Mouse (Mus musculus): ENCODE data around the gene Calm4. TPM values are rescaled to one million over a fixed set of nuclear protein-coding genes. Genes with fewer than 3 reads are reported as not detected.
"Not testable (repeated sequence)": the region's sequence is repeated elsewhere in the genome, so short reads cannot be mapped to it uniquely, and the experiment has no call there.

Gene Calm4
- polyA plus RNA-seq, 1 experiment from 2014 or later, result 280 TPM

GRCm38 (mm10) chr13:3850330-3850729 is 12.8 kb downstream of the Calm4 start:
- Histone ChIP-seq H3K4me1 (replicated peaks; ENCODE audit: control insufficient read depth, insufficient read depth) (no peaks in the 10 kb centered on the region), H3K27me3 (ENCODE audit: control insufficient read depth, insufficient read depth, low read length) (no peaks in the 10 kb centered on the region), H3K27ac (replicated peaks) (no peak overlapping the region), H3K4me2 (replicated peaks; ENCODE audit: low read depth) (no peak overlapping the region), H3K9me3 (ENCODE audit: control insufficient read depth, low read length) (no peaks in the 10 kb centered on the region), H3K36me3 (ENCODE audit: control insufficient read depth, insufficient read depth, low read length) (no peaks in the 10 kb centered on the region), H3K9ac (ENCODE audit: low read length) (no peak overlapping the region), H3K4me3 (ENCODE audit: low read depth, low read length) (no peak overlapping the region)
- ATAC-seq (ENCODE audit: low FRiP score, low TSS enrichment), result no peak
- no peak for TF ChIP-seq CTCF (IDR thresholded peaks at IDR 0.05; ENCODE audit: low read depth)
- no peak for TF ChIP-seq EP300 (optimal IDR thresholded peaks at IDR 0.05)
- WGBS, result 79% methylated on average over 1 of the region's 1 CpGs
- DNase-seq (ENCODE audit: low spot score), result no peak

- not testable (repeated sequence) for H3K27me3 ChIP-seq (ENCODE audit: control insufficient read depth, insufficient read depth, low read length); H3K27ac ChIP-seq (replicated peaks); DNase-seq (ENCODE audit: low spot score); H3K4me3 ChIP-seq (ENCODE audit: low read depth, low read length); ATAC-seq (ENCODE audit: low FRiP score, low TSS enrichment); H3K9ac ChIP-seq (ENCODE audit: low read length); H3K4me2 ChIP-seq (replicated peaks; ENCODE audit: low read depth); H3K9me3 ChIP-seq (ENCODE audit: control insufficient read depth, low read length); H3K36me3 ChIP-seq (ENCODE audit: control insufficient read depth, insufficient read depth, low read length); H3K4me1 ChIP-seq (replicated peaks; ENCODE audit: control insufficient read depth, insufficient read depth)
- WGBS, result 81% methylated on average over 3 of the region's 3 CpGs
These were observed 16.2 kb downstream of the Calm4 start, which contains the start of gene Calm5 for GRCm38 (mm10) chr13:3853648-3854333. Gene Calm5 (plus strand): TSS chr13:3854173.

- ATAC-seq (ENCODE audit: low FRiP score, low TSS enrichment) (no peak), DNase-seq (ENCODE audit: low spot score) (no peak)
- Histone ChIP-seq H3K4me3 (ENCODE audit: low read depth, low read length) (no peak overlapping the region), H3K4me1 (replicated peaks; ENCODE audit: control insufficient read depth, insufficient read depth) (no peaks in the 10 kb centered on the region), H3K9me3 (ENCODE audit: control insufficient read depth, low read length) (no peaks in the 10 kb centered on the region), H3K9ac (ENCODE audit: low read length) (no peak overlapping the region), H3K27ac (replicated peaks) (no peak overlapping the region), H3K4me2 (replicated peaks; ENCODE audit: low read depth) (no peak overlapping the region), H3K27me3 (ENCODE audit: control insufficient read depth, insufficient read depth, low read length) (no peaks in the 10 kb centered on the region), H3K36me3 (ENCODE audit: control insufficient read depth, insufficient read depth, low read length) (no peaks in the 10 kb centered on the region)
- 80% methylated on average over 2 of the region's 2 CpGs for WGBS
- TF ChIP-seq EP300 (optimal IDR thresholded peaks at IDR 0.05), result no peak
- TF ChIP-seq CTCF (IDR thresholded peaks at IDR 0.05; ENCODE audit: low read depth), result no peak
These were observed 17.3 kb downstream of the Calm4 start for GRCm38 (mm10) chr13:3854856-3855255.

GRCm38 (mm10) chr13:3856252-3856651 is 18.7 kb downstream of the Calm4 start:
- ATAC-seq (ENCODE audit: low FRiP score, low TSS enrichment) (no peak), DNase-seq (ENCODE audit: low spot score) (no peak)
- Histone ChIP-seq H3K4me3 (ENCODE audit: low read depth, low read length) (no peak overlapping the region), H3K9ac (ENCODE audit: low read length) (no peak overlapping the region), H3K36me3 (ENCODE audit: control insufficient read depth, insufficient read depth, low read length) (no peaks in the 10 kb centered on the region), H3K4me1 (replicated peaks; ENCODE audit: control insufficient read depth, insufficient read depth) (no peaks in the 10 kb centered on the region), H3K27me3 (ENCODE audit: control insufficient read depth, insufficient read depth, low read length) (no peaks in the 10 kb centered on the region), H3K27ac (replicated peaks) (no peak overlapping the region), H3K4me2 (replicated peaks; ENCODE audit: low read depth) (no peak overlapping the region), H3K9me3 (ENCODE audit: control insufficient read depth, low read length) (no peaks in the 10 kb centered on the region)
- no peak for TF ChIP-seq EP300 (optimal IDR thresholded peaks at IDR 0.05)
- TF ChIP-seq CTCF (IDR thresholded peaks at IDR 0.05; ENCODE audit: low read depth), result no peak
- 81% methylated on average over 1 of the region's 1 CpGs for WGBS

- WGBS, result 81% methylated on average over 8 of the region's 8 CpGs
- TF ChIP-seq CTCF (IDR thresholded peaks at IDR 0.05; ENCODE audit: low read depth) (no peak), EP300 (optimal IDR thresholded peaks at IDR 0.05) (no peak)
- no peak overlapping the region for H3K4me3 ChIP-seq (ENCODE audit: low read depth, low read length)
- H3K27me3 ChIP-seq (ENCODE audit: control insufficient read depth, insufficient read depth, low read length), result no peaks in the 10 kb centered on the region
- no peak overlapping the region for H3K27ac ChIP-seq (replicated peaks)
- ATAC-seq (ENCODE audit: low FRiP score, low TSS enrichment) (no peak), DNase-seq (ENCODE audit: low spot score) (no peak)
- no peaks in the 10 kb centered on the region for H3K36me3 ChIP-seq (ENCODE audit: control insufficient read depth, insufficient read depth, low read length)
- H3K9me3 ChIP-seq (ENCODE audit: control insufficient read depth, low read length), result no peaks in the 10 kb centered on the region
- H3K4me1 ChIP-seq (replicated peaks; ENCODE audit: control insufficient read depth, insufficient read depth), result 0 out of 2 replicates have a peak, but pooled peaks cover 2% of the 10 kb centered on the region
- no peak overlapping the region for H3K4me2 ChIP-seq (replicated peaks; ENCODE audit: low read depth)
- no peak overlapping the region for H3K9ac ChIP-seq (ENCODE audit: low read length)
These were observed 23.7 kb downstream of the Calm4 start for GRCm38 (mm10) chr13:3861251-3861650.

GRCm38 (mm10) chr13:3862325-3862724 is 24.8 kb downstream of the Calm4 start:
- DNase-seq (ENCODE audit: low spot score), result peak; percentile 48
- Histone ChIP-seq H3K36me3 (ENCODE audit: control insufficient read depth, insufficient read depth, low read length) (no peaks in the 10 kb centered on the region), H3K9me3 (ENCODE audit: control insufficient read depth, low read length) (no peaks in the 10 kb centered on the region), H3K27ac (replicated peaks) (0 out of 2 replicates have a peak overlapping the region, but pooled peaks have one; percentile 30), H3K4me3 (ENCODE audit: low read depth, low read length) (no peak overlapping the region), H3K9ac (ENCODE audit: low read length) (no peak overlapping the region), H3K27me3 (ENCODE audit: control insufficient read depth, insufficient read depth, low read length) (no peaks in the 10 kb centered on the region), H3K4me1 (replicated peaks; ENCODE audit: control insufficient read depth, insufficient read depth) (0 out of 2 replicates have a peak, but pooled peaks cover 2% of the 10 kb centered on the region), H3K4me2 (replicated peaks; ENCODE audit: low read depth) (no peak overlapping the region)
- ATAC-seq (ENCODE audit: low FRiP score, low TSS enrichment), result peak; percentile 39
- TF ChIP-seq CTCF (IDR thresholded peaks at IDR 0.05; ENCODE audit: low read depth) (peak; percentile 50), EP300 (optimal IDR thresholded peaks at IDR 0.05) (no peak)
- 65% methylated on average over 3 of the region's 3 CpGs for WGBS
